Mouse (Mus musculus): ENCODE results near the gene Mindy4b-ps.
A peak's percentile ranks its signal among the peaks of the same experiment; 100 is the strongest.

The Mindy4b-ps gene

GRCm38 (mm10) chr3:58785863-58786262 lies 36.2 kb downstream of the Mindy4b-ps start:
- peak; percentile 13 for DNase-seq (ENCODE audit: low read depth, low spot score)

GRCm38 (mm10) chr3:58784219-58785092 lies 37.7 kb downstream of the Mindy4b-ps start:
- no peak for DNase-seq (ENCODE audit: low read depth, low spot score)

- no peak for DNase-seq (ENCODE audit: low read depth, low spot score)
These were observed 38.4 kb downstream of the Mindy4b-ps start for GRCm38 (mm10) chr3:58783602-58784218.

GRCm38 (mm10) chr3:58756429-58756828 lies 65.7 kb downstream of the Mindy4b-ps start:
- no peak for DNase-seq (ENCODE audit: low read depth, low spot score)

GRCm38 (mm10) chr3:58755769-58756168 lies 66.3 kb downstream of the Mindy4b-ps start:
- no peak for DNase-seq (ENCODE audit: low read depth, low spot score)

GRCm38 (mm10) chr3:58754361-58754760 lies 67.8 kb downstream of the Mindy4b-ps start:
- DNase-seq (ENCODE audit: low read depth, low spot score), result no peak

- no peak for DNase-seq (ENCODE audit: low read depth, low spot score)
These were observed 70.1 kb downstream of the Mindy4b-ps start for GRCm38 (mm10) chr3:58751818-58752620.

GRCm38 (mm10) chr3:58748724-58749123 lies 73.4 kb downstream of the Mindy4b-ps start:
- no peak for DNase-seq (ENCODE audit: low read depth, low spot score)

- no peak for DNase-seq (ENCODE audit: low read depth, low spot score)
These were observed 74.2 kb downstream of the Mindy4b-ps start for GRCm38 (mm10) chr3:58747924-58748323.

GRCm38 (mm10) chr3:58739536-58739935 lies 82.6 kb downstream of the Mindy4b-ps start:
- DNase-seq (ENCODE audit: low read depth, low spot score), result no peak
